In the genomic region with DNA sequence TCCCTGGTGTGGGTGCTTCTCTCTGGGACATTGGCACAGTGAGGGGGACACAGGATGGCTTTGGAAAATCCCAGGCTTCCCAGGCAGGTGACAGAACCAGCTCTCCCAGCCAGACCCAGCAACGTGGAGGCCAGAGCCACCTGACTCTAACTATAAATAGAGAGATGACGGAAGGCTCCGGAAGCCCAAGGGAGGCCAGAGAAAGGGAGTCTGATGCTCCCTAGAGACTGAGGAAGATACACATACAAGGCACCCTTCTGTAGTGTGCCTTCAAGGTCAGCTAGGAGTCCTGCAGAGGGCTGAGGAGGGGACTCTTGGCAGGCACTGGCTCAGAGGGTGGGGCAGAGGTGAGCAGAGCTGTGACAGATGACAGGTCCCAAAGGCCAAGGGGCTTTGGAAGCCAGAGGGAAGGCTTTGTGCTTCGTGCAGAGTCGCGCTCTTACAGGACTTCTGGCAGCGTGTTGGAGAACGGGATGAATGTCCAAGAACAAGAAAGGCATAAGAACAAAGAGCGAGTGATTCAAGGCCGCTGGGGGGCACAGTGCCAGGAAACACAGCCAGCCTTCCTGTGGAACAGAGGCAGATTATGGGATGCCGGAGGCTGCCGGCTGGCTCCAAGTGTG, we compare ENCODE assay signal across 10 mouse cellular contexts. TPM values are rescaled to one million over a fixed set of nuclear protein-coding genes. Genes with fewer than 3 reads are reported as not detected.
DNase-seq lines count a peak whose midpoint lies in the region; ATAC-seq and TF ChIP-seq lines count a peak whose summit lies in the region.
"Had no signal": no experiment of that assay in that cellular context is flagged by ENCODE, and none has a peak within 500 bp of the region (broad histone marks: within the 10 kb centered on the region; RNA-seq: fewer than 3 reads in every experiment).

No protein-coding gene starts in this region.

- no peaks in the 10 kb centered on the region for H3K4me1 ChIP-seq in intestine, postnatal 0 days (replicated peaks; ENCODE audit: control insufficient read depth, insufficient read depth, low read length)
- H3K4me1 ChIP-seq: liver, embryonic 15.5 days had no signal

- H3K9me3 ChIP-seq in intestine, postnatal 0 days (ENCODE audit: control insufficient read depth), result no peaks in the 10 kb centered on the region
- H3K9me3 ChIP-seq: liver, embryonic 15.5 days had no signal

- no peak for ATAC-seq in intestine, postnatal 0 days

- H3K4me2 ChIP-seq in intestine, postnatal 0 days (replicated peaks; ENCODE audit: low read depth), result no peak overlapping the region
- H3K4me2 ChIP-seq: liver, embryonic 15.5 days had no signal

- H3K4me3 ChIP-seq in intestine, postnatal 0 days (ENCODE audit: low read depth, low read length), result no peak overlapping the region
- H3K4me3 ChIP-seq: liver, embryonic 15.5 days had no signal

- 0 out of 2 replicates have a peak, but pooled peaks cover 3% of the 10 kb centered on the region for H3K27me3 ChIP-seq in intestine, postnatal 0 days (replicated peaks; ENCODE audit: control insufficient read depth, insufficient read depth, low read length)

- H3K9ac ChIP-seq in intestine, postnatal 0 days (ENCODE audit: low read depth, low read length), result no peak overlapping the region
- H3K9ac ChIP-seq: liver, embryonic 15.5 days had no signal

- TF ChIP-seq CTCF in intestine, postnatal 0 days (IDR thresholded peaks at IDR 0.05; ENCODE audit: low read depth), result peak; percentile 20; the same call in 1 of the 2 replicates

- H3K36me3 ChIP-seq in intestine, postnatal 0 days (ENCODE audit: control insufficient read depth, insufficient read depth), result no peaks in the 10 kb centered on the region
- H3K36me3 ChIP-seq: liver, embryonic 15.5 days had no signal

- peak; percentile 35 for DNase-seq in gastrocnemius, adult 18-20 months (ENCODE audit: low spot score)
- DNase-seq in gastrocnemius, postnatal 25 days, result no peak
- DNase-seq in cerebellum, postnatal 10 days, result peak; percentile 85 to 89
- DNase-seq in heart, adult 18-20 months, result peak; percentile 71 to 78
- peak; percentile 20 for DNase-seq in lung, postnatal 25 days (ENCODE audit: low spot score)
- peak; percentile 27 for DNase-seq in skeletal muscle tissue, adult 2 months (ENCODE audit: low read depth, low spot score)
- DNase-seq in urinary bladder, postnatal 10 days (ENCODE audit: low spot score), result no peak

- H3K27ac ChIP-seq in intestine, postnatal 0 days (ENCODE audit: low read depth, low read length), result no peak overlapping the region
- H3K27ac ChIP-seq: liver, embryonic 15.5 days had no signal

- 50% methylated on average over 12 of the region's 12 CpGs for WGBS in intestine, postnatal 0 days

RNA-seq across cellular contexts. Expression of a gene that starts 37.3 kb away (rescaled TPM):
- 1 to 10 TPM; 8.3 TPM for total RNA-seq in gastrocnemius, adult 18-20 months (2021)
- total RNA-seq in gastrocnemius, postnatal 25 days (2021), result 1 to 10 TPM; 4.0 to 6.7 TPM
- total RNA-seq in heart, adult 18-20 months (2021), result 1 to 10 TPM; 3.3 TPM
- 1.3 TPM in 2 replicates for polyA plus RNA-seq in intestine, postnatal 0 days (2015; fragmentation: Nextera tagmentation; extraction: Ambion mirVana)
- total RNA-seq: common myeloid progenitor, adult 5-6 weeks had no signal

RNA-seq across cellular contexts. Expression of a gene that starts 47.0 kb away (rescaled TPM):
- total RNA-seq in gastrocnemius, adult 18-20 months (2021), result 1 to 10 TPM; 1.5 TPM
- total RNA-seq in gastrocnemius, postnatal 25 days (2021), result 1 to 10 TPM; 1.9 to 4.1 TPM
- 10 to 100 TPM; 35.5 to 37.1 TPM for total RNA-seq in heart, adult 18-20 months (2021)
- polyA plus RNA-seq in intestine, postnatal 0 days (2015; fragmentation: Nextera tagmentation; extraction: Ambion mirVana), result 1.9 TPM in 2 replicates
- total RNA-seq: common myeloid progenitor, adult 5-6 weeks had no signal

Comparison
In these comparisons a context has a peak if more than half of its experiments do, and no peak if none do; other contexts are left out.
1. DNase-seq: peak in gastrocnemius, adult 18-20 months (single experiment), cerebellum, postnatal 10 days (2 of 2), heart, adult 18-20 months (2 of 2), lung, postnatal 25 days (single experiment) and skeletal muscle tissue, adult 2 months (single experiment); none in gastrocnemius, postnatal 25 days (single experiment) and urinary bladder, postnatal 10 days (single experiment).
2. RNA of a gene that starts 47.0 kb away (total RNA-seq): 35.5 to 37.1 TPM in heart, adult 18-20 months; 1.9 to 4.1 TPM in gastrocnemius, postnatal 25 days and 1.5 TPM in gastrocnemius, adult 18-20 months; every median in the first group is over 4 times any median in the second.